In genomic region chr14:26674476-26675169, GRCm38 (mm10) we compare ENCODE assay signal across 4 mouse cellular contexts. TPM values are rescaled to one million over a fixed set of nuclear protein-coding genes. Genes with fewer than 3 reads are reported as not detected.
"Had no signal": no experiment of that assay in that cellular context is flagged by ENCODE, and none has a peak within 500 bp of the region (broad histone marks: within the 10 kb centered on the region; RNA-seq: fewer than 3 reads in every experiment).

No protein-coding gene starts in this region.

RNA-seq across cellular contexts. Expression of gene Dnah12, which starts 18.5 kb away (rescaled TPM):
- polyA plus RNA-seq: limb, embryonic 11.5 days; liver, adult 2 months; macrophage; midbrain, embryonic 12.5 days had no signal
